Comparison of ENCODE assay signal across 9 mouse cellular contexts in genomic region chr3:98312867-98313266, GRCm38 (mm10). TPM values are rescaled to one million over a fixed set of nuclear protein-coding genes. Genes with fewer than 3 reads are reported as not detected.
A peak's percentile ranks its signal among the peaks of the same experiment; 100 is the strongest.
DNase-seq lines count a peak whose midpoint lies in the region; ATAC-seq and TF ChIP-seq lines count a peak whose summit lies in the region.
"Had no signal": no experiment of that assay in that cellular context is flagged by ENCODE, and none has a peak within 500 bp of the region (broad histone marks: within the 10 kb centered on the region; RNA-seq: fewer than 3 reads in every experiment).

No protein-coding gene starts in this region.

- peak; percentile 47 for ATAC-seq in kidney, postnatal 0 days (replicated peaks; ENCODE audit: low FRiP score, low read depth)

- H3K4me3 ChIP-seq in embryonic facial prominence, embryonic 10.5 days, result no peak overlapping the region
- no peak overlapping the region for H3K4me3 ChIP-seq in kidney, postnatal 0 days (replicated peaks; ENCODE audit: low read depth, low read length)
- H3K4me3 ChIP-seq: erythroblast, embryonic 14.5 days had no signal

- no peak overlapping the region for H3K4me2 ChIP-seq in kidney, postnatal 0 days (ENCODE audit: low read length)

- WGBS in embryonic facial prominence, embryonic 10.5 days, result 35% methylated on average over 7 of the region's 7 CpGs
- WGBS in kidney, postnatal 0 days, result 25% methylated on average over 6 of the region's 7 CpGs

- H3K27me3 ChIP-seq in embryonic facial prominence, embryonic 10.5 days (replicated peaks; ENCODE audit: low read depth, poor library complexity, severe bottlenecking), result no peaks in the 10 kb centered on the region
- no peaks in the 10 kb centered on the region for H3K27me3 ChIP-seq in kidney, postnatal 0 days (ENCODE audit: insufficient read depth, low read length)

- H3K9ac ChIP-seq in kidney, postnatal 0 days (ENCODE audit: low read depth, low read length), result no peak overlapping the region

- H3K4me1 ChIP-seq in embryonic facial prominence, embryonic 10.5 days, result peaks cover 8% of the 10 kb centered on the region; the same call in 1 of the 2 replicates
- no peaks in the 10 kb centered on the region for H3K4me1 ChIP-seq in kidney, postnatal 0 days (replicated peaks; ENCODE audit: insufficient read depth, low read length)

- H3K36me3 ChIP-seq in embryonic facial prominence, embryonic 10.5 days (replicated peaks), result peaks cover 59% of the 10 kb centered on the region
- H3K36me3 ChIP-seq in kidney, postnatal 0 days (ENCODE audit: insufficient read depth, low read length), result peaks cover 7% of the 10 kb centered on the region

- intact Hi-C loops in heart, postnatal 10 days (cut with DNase I), result loop anchor here (5.0 kb wide), 3 partner anchors 86 to 386 kb away; no protein-coding TSS in a partner anchor

- peak; percentile 84 for TF ChIP-seq CTCF in kidney, postnatal 0 days (IDR thresholded peaks at IDR 0.05; ENCODE audit: low read depth)

- peak; percentile 48 for DNase-seq in CD4-positive helper T cell, adult 2 months (ENCODE audit: low read depth, low spot score)
- peak; percentile 31 for DNase-seq in T-cell, adult 2 months (ENCODE audit: low spot score)
- DNase-seq in embryonic facial prominence, embryonic 10.5 days (ENCODE audit: low spot score), result peak; percentile 78
- DNase-seq in heart, postnatal 10 days, result peak; percentile 63 to 79
- DNase-seq in kidney, postnatal 0 days (ENCODE audit: low spot score), result peak; percentile 83
- peak; percentile 50 for DNase-seq in lung, postnatal 10 days
- peak; percentile 6 for DNase-seq in retina, adult 2 months (ENCODE audit: low read depth, low spot score)
- peak; percentile 48 for DNase-seq in yolk sac, embryonic 10.5 days (ENCODE audit: low spot score)

- no peaks in the 10 kb centered on the region for H3K9me3 ChIP-seq in embryonic facial prominence, embryonic 10.5 days
- H3K9me3 ChIP-seq in kidney, postnatal 0 days (replicated peaks; ENCODE audit: low read length), result no peaks in the 10 kb centered on the region

- no peak overlapping the region for H3K27ac ChIP-seq in embryonic facial prominence, embryonic 10.5 days (replicated peaks)
- no peak overlapping the region for H3K27ac ChIP-seq in kidney, postnatal 0 days

RNA-seq across cellular contexts. Expression of gene Phgdh, which starts 26.9 kb away (rescaled TPM):
- 373 and 379 TPM in 2 replicates for polyA plus RNA-seq in embryonic facial prominence, embryonic 10.5 days (2016; fragmentation: Nextera tagmentation; extraction: Ambion mirVana)
- 1 to 10 TPM; 5.9 to 7.4 TPM for total RNA-seq in heart, postnatal 10 days (2021)
- polyA plus RNA-seq in kidney, postnatal 0 days (2015; fragmentation: Nextera tagmentation; extraction: Ambion mirVana), result 312 and 339 TPM in 2 replicates

RNA-seq across cellular contexts. Expression of gene Hmgcs2, which starts 32.6 kb away (rescaled TPM):
- 1.0 and 1.6 TPM in 2 replicates for polyA plus RNA-seq in embryonic facial prominence, embryonic 10.5 days (2016; fragmentation: Nextera tagmentation; extraction: Ambion mirVana)
- total RNA-seq in heart, postnatal 10 days (2021), result 100 to 1,000 TPM; 183 to 241 TPM
- polyA plus RNA-seq in kidney, postnatal 0 days (2015; fragmentation: Nextera tagmentation; extraction: Ambion mirVana), result 39.9 and 43.2 TPM in 2 replicates

Comparison
In these comparisons a context has a peak if more than half of its experiments do, and no peak if none do; other contexts are left out.
1. DNase-seq: peak in every context shown above with its lines; median percentile 83 in kidney, postnatal 0 days; 78 in embryonic facial prominence, embryonic 10.5 days; 71 in heart, postnatal 10 days; 50 in lung, postnatal 10 days; 48 in CD4-positive helper T cell, adult 2 months; 48 in yolk sac, embryonic 10.5 days; 31 in T-cell, adult 2 months; 6 in retina, adult 2 months.
2. RNA of gene Hmgcs2, which starts 32.6 kb away (polyA plus RNA-seq): 39.9 to 43.2 TPM in kidney, postnatal 0 days; 1.0 to 1.6 TPM in embryonic facial prominence, embryonic 10.5 days; every median in the first group is over 10 times any median in the second.